Mouse (Mus musculus) G1E (cell line): ENCODE measurements around the gene Myocd.

ENCODE experiments used
- CTCF ChIP-seq: IDR thresholded peaks from 2 replicates; pipeline ENCODE4 v1.5.1; 2012; ENCODE audit warnings: low read depth, low read length, inconsistent platforms, mixed read lengths
- GATA2 ChIP-seq: IDR thresholded peaks from 2 replicates; pipeline ENCODE4 v1.6.1; 2012; ENCODE audit warnings: low read depth, low read length, inconsistent platforms, borderline replicate concordance

GRCm38 (mm10) chr11:65135251-65135739 is 134.5 kb downstream of the Myocd start:
- no peak for TF ChIP-seq CTCF
- no peak for TF ChIP-seq GATA2
